Mouse (Mus musculus) left cerebral cortex, postnatal 14 days (tissue): ENCODE data around the gene Trim5. TPM values are rescaled to one million over a fixed set of nuclear protein-coding genes. Genes with fewer than 3 reads are reported as not detected.
"Not testable (repeated sequence)": the region's sequence is repeated elsewhere in the genome, so short reads cannot be mapped to it uniquely, and the experiment has no call there.

ENCODE experiments used
- DNase-seq, 2 experiments: peaks; one replicate each; pipeline ENCODE4 v3.0.0; 2021 to 2022; ENCODE audit warnings: low spot score in 2 of 2, mixed read lengths in 1 of 2
- intact Hi-C: fragments of 180-260 bp; cut with DNase I; formaldehyde crosslinking; loops from one replicate; pipeline ENCODE4 v1.15.1; 2025
- long read RNA-seq, 2 experiments: library from polyadenylated mRNA; stranded (forward); transcript quantifications; one replicate each; pipeline ENCODE4 v2.0.0; 2021
- total RNA-seq, 2 experiments: library from RNA; stranded (reverse); gene quantifications; 2 replicates each; pipeline ENCODE4 v1.2.3; 2021

The Trim5 gene
- total RNA-seq = under 1 TPM; 0.38 to 0.55 TPM
- long read RNA-seq, experiment 1, partial matches to known transcripts = 0 of 1 reads
- long read RNA-seq, experiment 1, other reads (novel, unspliced or antisense) = 1 of 1 reads
- long read RNA-seq, experiment 2 = 0 reads

- intact Hi-C loops, DNase-seq: not testable (repeated sequence)
Measured at GRCm38 (mm10) chr7:104287576-104288443, at the start of gene Trim5. Gene Trim5 (minus strand): TSS chr7:104288094.

- intact Hi-C loops, DNase-seq: not testable (repeated sequence)
Measured at GRCm38 (mm10) chr7:104335547-104335946, 47.7 kb upstream of the Trim5 start.

- DNase-seq, intact Hi-C loops: not testable (repeated sequence)
Measured at GRCm38 (mm10) chr7:104329171-104329570, 41.3 kb upstream of the Trim5 start, which contains the start of gene Trim34b. Gene Trim34b (plus strand): TSS chr7:104329471.

GRCm38 (mm10) chr7:104322028-104322427, 34.1 kb upstream of the Trim5 start:
- intact Hi-C loops = no loop called here
- no peak for DNase-seq

- intact Hi-C loops, DNase-seq: not testable (repeated sequence)
Measured at GRCm38 (mm10) chr7:104315369-104316080, 27.6 kb upstream of the Trim5 start, which contains the start of gene Trim12a. Gene Trim12a (minus strand): TSS chr7:104315466.

- DNase-seq = no peak
- intact Hi-C loops = no loop called here
Measured at GRCm38 (mm10) chr7:104314796-104315353, 27.0 kb upstream of the Trim5 start.

- intact Hi-C loops = no loop called here
- DNase-seq = no peak
Measured at GRCm38 (mm10) chr7:104291638-104292400, 3.9 kb upstream of the Trim5 start.

GRCm38 (mm10) chr7:104290641-104291040, 2.7 kb upstream of the Trim5 start:
- intact Hi-C loops = no loop called here
- no peak for DNase-seq

GRCm38 (mm10) chr7:104279361-104279760, 8.5 kb downstream of the Trim5 start:
- DNase-seq, intact Hi-C loops: not testable (repeated sequence)

GRCm38 (mm10) chr7:104265335-104265734, 22.6 kb downstream of the Trim5 start:
- intact Hi-C loops, DNase-seq: not testable (repeated sequence)

- DNase-seq, intact Hi-C loops: not testable (repeated sequence)
Measured at GRCm38 (mm10) chr7:104260380-104260779, 27.5 kb downstream of the Trim5 start.

GRCm38 (mm10) chr7:104244287-104245181, 43.4 kb downstream of the Trim5 start, which contains the start of gene Trim34a:
Gene Trim34a (plus strand): TSS chr7:104244457.
- intact Hi-C loops = no loop called here
- DNase-seq = peak; percentile 31 to 49

GRCm38 (mm10) chr7:104243616-104244015, 44.3 kb downstream of the Trim5 start:
- intact Hi-C loops = no loop called here
- DNase-seq = no peak

GRCm38 (mm10) chr7:104240857-104241256, 47.0 kb downstream of the Trim5 start:
- DNase-seq = no peak
- intact Hi-C loops = no loop called here

- peak; percentile 4 to 5 for DNase-seq
- intact Hi-C loops = no loop called here
Measured at GRCm38 (mm10) chr7:104231203-104231602, 56.7 kb downstream of the Trim5 start.

- DNase-seq = peak in 1 of 2 experiments; percentile 6
Measured at GRCm38 (mm10) chr7:104218701-104219569, 69.0 kb downstream of the Trim5 start, which contains the start of gene Trim6. Gene Trim6 (plus strand): TSS chr7:104218793.

GRCm38 (mm10) chr7:104217881-104218280, 70.0 kb downstream of the Trim5 start:
- intact Hi-C loops = no loop called here
- no peak for DNase-seq

More at GRCm38 (mm10) chr7:104218701-104219569, 69.0 kb downstream of the Trim5 start, which contains the start of gene Trim6:
- intact Hi-C loops = no loop called here
